Mouse (Mus musculus): Measurements from ENCODE around the gene Ttc9b.

DNA sequence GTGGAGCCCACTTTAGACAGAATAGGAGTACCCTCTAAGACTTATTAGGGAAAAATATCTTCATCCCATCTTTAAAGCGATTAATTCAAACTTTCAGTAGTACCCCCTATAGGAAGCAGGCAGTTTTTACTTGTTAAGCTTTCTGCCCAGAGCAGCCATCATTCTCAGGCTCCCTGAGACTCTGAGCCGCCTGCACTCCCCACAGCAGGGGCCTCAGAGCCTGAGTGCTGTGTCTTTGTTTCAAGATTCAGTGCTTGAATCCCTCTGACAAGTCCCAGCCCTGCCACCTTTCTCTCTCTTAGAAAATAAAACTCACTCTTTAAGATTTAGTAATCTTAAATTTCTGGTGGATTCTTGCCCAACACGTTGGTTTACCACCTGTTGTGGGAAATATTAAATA is 43.0 kb downstream of the Ttc9b start:
- TF ChIP-seq EP300 (IDR thresholded peaks at IDR 0.05) (no peak), CTCF (IDR thresholded peaks at IDR 0.05) (no peak)

Measured in lung, postnatal 0 days (tissue).